In genomic region chr3:21937281-21938035, GRCm38 (mm10) we compare ENCODE assay signal across 9 mouse cellular contexts.
DNase-seq lines count a peak whose midpoint lies in the region; ATAC-seq lines count a peak whose summit lies in the region.
"Had no signal": no experiment of that assay in that cellular context is flagged by ENCODE, and none has a peak within 500 bp of the region (broad histone marks: within the 10 kb centered on the region; RNA-seq: fewer than 3 reads in every experiment).

No protein-coding gene starts in this region.

- DNase-seq in heart, adult 18-20 months: no peak
- peak; percentile 54 for DNase-seq in 416B (ENCODE audit: low read depth)
- DNase-seq in embryonic facial prominence, embryonic 10.5 days (ENCODE audit: low spot score): peak; percentile 39
- no peak for DNase-seq in limb, embryonic 10.5 days (ENCODE audit: low spot score)
- no peak for DNase-seq in adrenal gland, postnatal 25 days
- DNase-seq in testis, postnatal 10 days (ENCODE audit: low spot score): no peak

- no peak overlapping the region for H3K4me2 ChIP-seq in heart, embryonic 16.5 days (ENCODE audit: low read depth, low read length)

- H3K27ac ChIP-seq in heart, embryonic 16.5 days (ENCODE audit: low read length): 0 out of 2 replicates have a peak overlapping the region, but pooled peaks have one; percentile 4
- H3K27ac ChIP-seq in embryonic facial prominence, embryonic 10.5 days (replicated peaks): peak overlapping the region; percentile 80
- peak overlapping the region; percentile 79 for H3K27ac ChIP-seq in limb, embryonic 10.5 days

- H3K9ac ChIP-seq in heart, embryonic 16.5 days (ENCODE audit: low read length): no peak overlapping the region

- H3K36me3 ChIP-seq in heart, embryonic 16.5 days (ENCODE audit: control insufficient read depth, insufficient read depth): no peaks in the 10 kb centered on the region
- no peaks in the 10 kb centered on the region for H3K36me3 ChIP-seq in embryonic facial prominence, embryonic 10.5 days (replicated peaks)
- H3K36me3 ChIP-seq in limb, embryonic 10.5 days: no peaks in the 10 kb centered on the region

- ATAC-seq in heart, embryonic 16.5 days (replicated peaks; ENCODE audit: extremely low read depth, insufficient read depth, low FRiP score): no peak
- no peak for ATAC-seq in activated CD4-positive, CD25-positive, alpha-beta regulatory T cell, adult 4 months

- 57% methylated on average over 7 of the region's 7 CpGs for WGBS in heart, embryonic 16.5 days
- WGBS in embryonic facial prominence, embryonic 10.5 days: 34% methylated on average over 7 of the region's 7 CpGs
- WGBS in limb, embryonic 10.5 days: 42% methylated on average over 7 of the region's 7 CpGs

- H3K4me3 ChIP-seq in heart, embryonic 16.5 days (ENCODE audit: low read length): no peak overlapping the region
- no peak overlapping the region for H3K4me3 ChIP-seq in embryonic facial prominence, embryonic 10.5 days
- no peak overlapping the region for H3K4me3 ChIP-seq in limb, embryonic 10.5 days

- peaks cover 15% of the 10 kb centered on the region for H3K4me1 ChIP-seq in heart, embryonic 16.5 days (ENCODE audit: control insufficient read depth, insufficient read depth, low read length)
- H3K4me1 ChIP-seq in embryonic facial prominence, embryonic 10.5 days: peaks cover 47% of the 10 kb centered on the region
- peaks cover 45% of the 10 kb centered on the region for H3K4me1 ChIP-seq in limb, embryonic 10.5 days

- H3K9me3 ChIP-seq in heart, embryonic 16.5 days (replicated peaks; ENCODE audit: control insufficient read depth, low read length): no peaks in the 10 kb centered on the region
- no peaks in the 10 kb centered on the region for H3K9me3 ChIP-seq in embryonic facial prominence, embryonic 10.5 days
- no peaks in the 10 kb centered on the region for H3K9me3 ChIP-seq in limb, embryonic 10.5 days (replicated peaks)

- no peaks in the 10 kb centered on the region for H3K27me3 ChIP-seq in heart, embryonic 16.5 days (ENCODE audit: control insufficient read depth, insufficient read depth, low read length)
- H3K27me3 ChIP-seq in embryonic facial prominence, embryonic 10.5 days (replicated peaks; ENCODE audit: low read depth, poor library complexity, severe bottlenecking): no peaks in the 10 kb centered on the region
- H3K27me3 ChIP-seq in limb, embryonic 10.5 days (ENCODE audit: low read depth, poor library complexity, severe bottlenecking): no peaks in the 10 kb centered on the region
- H3K27me3 ChIP-seq: Patski had no signal

Comparison
In these comparisons a context has a peak if more than half of its experiments do, and no peak if none do; other contexts are left out.
1. H3K27ac ChIP-seq: peak in every context shown above with its lines; median percentile 80 in embryonic facial prominence, embryonic 10.5 days; 79 in limb, embryonic 10.5 days; 4 in heart, embryonic 16.5 days.
2. DNase-seq: peak in 416B (single experiment) and embryonic facial prominence, embryonic 10.5 days (single experiment); none in heart, adult 18-20 months (0 of 2), limb, embryonic 10.5 days (single experiment), adrenal gland, postnatal 25 days (single experiment) and testis, postnatal 10 days (single experiment).